Mouse (Mus musculus): ENCODE measurements around the gene Paf1.

The Paf1 gene

DNA sequence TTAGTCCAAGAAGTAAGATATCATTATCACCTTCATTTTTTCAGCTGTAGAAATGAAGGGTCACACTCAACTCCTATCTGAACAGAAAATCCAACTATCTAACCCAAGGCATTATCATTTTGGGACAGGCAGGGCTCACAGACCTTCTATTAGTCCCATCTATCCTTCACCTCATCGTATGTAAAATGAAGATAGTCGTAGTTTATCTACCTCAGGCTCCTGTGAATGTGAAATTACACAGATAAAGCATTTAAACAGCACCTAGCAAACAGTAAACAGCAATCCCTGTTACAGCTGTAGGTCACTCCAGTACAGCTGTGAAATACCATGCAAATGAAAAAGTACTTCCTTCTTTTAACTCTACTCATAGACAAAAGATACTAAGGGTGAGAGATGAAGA is 39.5 kb downstream of the Paf1 start:
- no peak for DNase-seq (ENCODE audit: low read depth, low spot score)

GRCm38 (mm10) chr7:28435660-28436259 is 43.0 kb downstream of the Paf1 start:
- DNase-seq (ENCODE audit: low read depth, low spot score): no peak

DNA sequence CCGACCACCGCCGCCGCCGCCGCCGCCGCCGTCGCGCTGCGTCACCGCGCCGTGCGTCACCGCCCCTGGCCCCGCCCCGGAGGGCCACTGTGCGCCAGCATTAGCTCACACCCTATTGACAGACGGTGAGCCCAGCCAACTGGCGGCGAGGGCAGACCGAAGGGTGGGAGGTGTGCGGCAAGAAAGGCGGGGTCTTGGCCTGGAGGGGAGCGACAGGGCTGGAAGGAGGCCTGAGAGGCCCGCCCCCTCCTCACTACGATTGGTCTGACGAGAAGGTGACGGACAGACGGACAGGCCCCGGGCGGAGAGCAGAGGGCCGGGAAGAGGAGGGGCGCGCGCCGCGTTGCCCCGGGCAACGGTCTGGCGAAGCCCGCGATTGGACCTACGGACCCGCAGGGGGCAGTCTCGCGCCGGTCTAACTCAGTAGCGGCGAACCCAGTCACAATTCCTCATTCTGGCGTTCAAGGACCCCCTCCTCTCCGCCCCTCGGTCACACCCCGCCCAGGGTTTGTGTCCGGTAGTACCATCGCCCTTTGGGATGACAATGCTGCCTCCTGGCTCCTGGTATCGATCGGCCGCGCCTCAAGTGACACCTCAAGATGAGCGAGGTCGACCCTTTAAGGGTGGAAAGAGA is 43.6 kb downstream of the Paf1 start:
- DNase-seq (ENCODE audit: low read depth, low spot score): peak; percentile 100

GRCm38 (mm10) chr7:28436932-28437570 is 44.3 kb downstream of the Paf1 start, which contains the start of gene Gmfg:
Gmfg (plus strand) TSS chr7:28437447.
- DNase-seq (ENCODE audit: low read depth, low spot score): peak; percentile 95

GRCm38 (mm10) chr7:28437964-28438363 is 45.2 kb downstream of the Paf1 start:
- no peak for DNase-seq (ENCODE audit: low read depth, low spot score)

GRCm38 (mm10) chr7:28438771-28439170 is 46.0 kb downstream of the Paf1 start:
- DNase-seq (ENCODE audit: low read depth, low spot score): no peak

DNA sequence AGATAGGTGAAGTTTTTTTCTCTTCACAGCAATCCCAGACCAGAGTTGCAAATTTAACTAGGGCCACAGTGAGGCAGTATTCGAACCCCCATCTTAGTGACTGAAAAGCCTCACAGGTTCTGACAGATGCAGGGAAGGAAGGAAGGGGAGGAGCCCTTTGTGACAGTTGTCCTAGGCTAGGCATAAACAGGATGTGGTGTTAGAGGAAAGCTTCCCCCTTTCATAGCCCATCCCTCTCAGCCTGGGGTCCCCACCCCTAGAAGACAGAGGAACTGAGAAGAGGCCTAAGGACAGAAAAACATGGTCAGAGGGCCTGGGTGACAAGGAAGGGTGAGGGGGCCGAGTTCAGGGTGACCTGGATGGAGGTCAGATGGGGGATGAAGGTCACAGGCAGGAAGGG is 48.0 kb downstream of the Paf1 start:
- DNase-seq (ENCODE audit: low read depth, low spot score): peak; percentile 86

DNA sequence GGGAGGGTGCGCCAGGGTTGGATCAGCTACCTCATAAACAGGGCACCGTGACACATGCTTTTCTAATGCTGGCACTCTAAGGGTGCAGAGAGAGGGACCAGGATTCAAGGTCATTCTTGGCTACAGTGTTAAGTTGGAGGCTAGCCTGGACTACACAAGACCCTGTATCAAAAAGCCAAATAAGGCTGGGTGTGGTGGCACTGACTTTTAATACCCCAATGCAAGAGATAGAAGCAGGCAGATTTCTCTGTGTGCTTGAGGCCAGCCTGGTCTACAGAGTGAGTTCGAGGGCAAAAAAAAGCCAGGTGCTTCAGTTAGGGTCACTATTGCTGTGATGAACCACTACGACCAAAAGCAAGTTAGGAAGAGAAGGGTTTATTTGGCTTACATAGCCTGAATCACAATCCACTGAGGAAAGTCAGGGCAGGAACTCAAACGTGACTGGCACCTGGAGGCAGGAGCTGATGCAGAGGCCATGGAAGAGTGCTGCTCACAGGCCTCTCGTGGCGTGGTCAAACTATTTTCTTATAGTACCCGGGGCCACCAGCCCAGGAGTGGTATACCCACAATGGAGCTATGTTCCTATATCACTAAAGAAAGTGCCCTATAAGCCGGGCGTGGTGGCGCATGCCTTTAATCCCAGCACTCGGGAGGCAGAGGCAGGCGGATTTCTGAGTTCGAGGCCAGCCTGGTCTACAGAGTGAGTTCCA is 49.2 kb downstream of the Paf1 start:
- no peak for DNase-seq (ENCODE audit: low read depth, low spot score)

DNA sequence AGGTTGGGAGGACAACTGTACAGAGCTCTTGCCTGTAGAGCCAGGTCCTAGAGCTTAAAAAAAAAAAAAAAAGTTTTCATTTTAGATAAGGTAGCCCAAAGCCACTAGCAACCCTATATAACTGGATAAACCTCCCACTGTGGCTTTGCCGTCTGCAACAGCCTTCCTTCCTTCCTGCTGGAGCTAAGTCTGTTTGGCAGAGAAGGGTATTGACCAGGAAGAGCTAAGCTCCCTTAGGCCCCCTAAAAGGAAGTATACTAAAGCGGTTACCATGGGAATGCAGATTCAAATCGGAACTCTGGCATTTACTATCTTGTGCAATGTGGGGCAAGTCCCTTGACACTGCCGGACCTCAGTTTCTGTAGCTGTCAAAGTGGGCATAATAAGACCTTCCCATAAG is 49.9 kb downstream of the Paf1 start:
- no peak for DNase-seq (ENCODE audit: low read depth, low spot score)

- DNase-seq (ENCODE audit: low read depth, low spot score): no peak
Measured at GRCm38 (mm10) chr7:28444344-28444974, 51.7 kb downstream of the Paf1 start.

GRCm38 (mm10) chr7:28446446-28446845 is 53.7 kb downstream of the Paf1 start:
- peak; percentile 71 for DNase-seq (ENCODE audit: low read depth, low spot score)

GRCm38 (mm10) chr7:28447101-28447830 is 54.5 kb downstream of the Paf1 start:
- DNase-seq (ENCODE audit: low read depth, low spot score): peak; percentile 95

GRCm38 (mm10) chr7:28447865-28448820 is 55.4 kb downstream of the Paf1 start:
- DNase-seq (ENCODE audit: low read depth, low spot score): peak; percentile 95

Measured in R1 (cell line).